Mouse (Mus musculus): ENCODE data around the gene Zfc3h1.

DNA sequence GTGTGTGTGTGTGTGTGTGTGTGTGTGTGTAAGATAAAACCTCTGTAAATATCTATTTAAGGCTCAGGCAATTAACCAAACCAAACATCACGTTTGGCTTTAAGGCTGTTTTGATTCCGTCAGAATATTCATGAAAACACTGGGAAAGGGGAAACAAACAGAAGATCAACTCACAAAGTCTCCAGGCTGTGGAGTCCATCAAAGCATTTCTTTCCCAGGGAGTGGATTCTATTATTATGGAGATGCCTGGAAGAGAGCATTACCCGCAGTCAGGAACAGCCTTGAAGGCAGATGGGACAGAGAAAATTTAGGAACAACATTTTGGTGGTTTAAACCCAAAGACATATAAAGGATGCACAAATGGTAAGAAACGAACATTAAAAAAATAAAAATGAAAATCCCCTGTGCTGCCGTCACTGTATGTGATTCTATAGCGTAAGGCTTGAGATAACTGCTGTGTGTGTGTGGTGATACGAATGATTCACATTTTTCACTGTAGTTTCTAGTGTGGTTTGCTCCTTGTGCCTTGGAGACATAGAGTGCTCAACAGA lies 90.3 kb downstream of the Zfc3h1 start:
- TF ChIP-seq CTCF (IDR thresholded peaks at IDR 0.05) (no peak), EP300 (IDR thresholded peaks at IDR 0.05) (no peak)

All from lung, postnatal 0 days (tissue).